Mouse (Mus musculus): Measurements from ENCODE around the gene Gpd1.
"Not testable (repeated sequence)": the region's sequence is repeated elsewhere in the genome, so short reads cannot be mapped to it uniquely, and the experiment has no call there.

- not testable (repeated sequence) for TF ChIP-seq EP300 (IDR thresholded peaks at IDR 0.05; ENCODE audit: insufficient read depth, low read depth, low read length); POLR2A (IDR thresholded peaks at IDR 0.05; ENCODE audit: insufficient read depth, low read length)
These were observed 15.7 kb upstream of the Gpd1 start for GRCm38 (mm10) chr15:99701640-99701998.
